Mouse (Mus musculus) heart, postnatal 36 days (tissue): ENCODE results near the gene Stat6. TPM values are rescaled to one million over a fixed set of nuclear protein-coding genes. Genes with fewer than 3 reads are reported as not detected.
A peak's percentile ranks its signal among the peaks of the same experiment; 100 is the strongest.

ENCODE experiments used
- DNase-seq, 2 experiments: peaks; one replicate each; pipeline ENCODE4 v3.0.0; 2021 to 2022
- intact Hi-C: fragments of 180-260 bp; cut with DNase I; formaldehyde crosslinking; loops from one replicate; pipeline ENCODE4 v1.15.1; 2025
- total RNA-seq, 2 experiments: library from RNA; stranded (reverse); gene quantifications; 2 replicates each; pipeline ENCODE4 v1.2.3; 2021

Stat6 gene
- total RNA-seq, 2 experiments from 2014 or later = 42.3 to 46.0 TPM

DNA sequence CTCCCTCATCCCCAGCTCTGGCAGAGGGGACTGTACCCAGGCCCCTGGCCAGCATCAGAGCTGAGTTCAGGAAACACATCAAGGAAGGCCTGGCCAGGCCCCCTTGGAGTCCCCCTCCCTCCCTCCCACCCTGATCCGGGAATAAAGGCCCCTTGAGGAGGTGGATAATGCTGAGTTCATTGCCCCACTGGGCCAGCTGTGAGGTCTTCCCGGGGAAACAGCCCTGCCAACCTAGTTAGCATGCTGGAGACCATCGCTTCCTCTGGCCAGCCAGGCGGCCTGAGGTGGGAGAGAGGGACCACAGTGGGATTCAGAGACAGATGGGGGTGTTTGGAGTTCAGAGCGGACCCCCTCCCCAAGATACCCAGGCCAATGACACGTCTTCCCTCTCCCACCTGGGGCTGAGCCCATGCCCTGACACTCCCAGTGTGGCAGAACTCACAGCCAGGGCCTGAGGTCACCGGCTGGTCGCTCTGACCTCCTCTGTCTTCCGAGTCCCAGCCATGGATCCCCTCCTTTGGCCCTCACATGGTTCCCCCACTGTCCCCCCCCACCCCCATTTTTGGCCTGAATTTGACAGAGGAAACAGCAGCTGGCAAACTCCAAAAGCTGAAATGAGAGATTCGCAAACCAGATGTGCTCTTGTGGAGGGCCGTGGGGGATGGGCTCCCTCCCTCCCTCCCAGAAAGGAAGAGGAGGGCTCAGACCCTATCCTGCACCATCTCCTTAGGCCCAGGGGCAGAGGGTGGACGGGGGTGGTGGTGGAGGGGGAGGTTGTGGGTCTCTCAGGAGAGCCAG lies 28.4 kb upstream of the Stat6 start:
- intact Hi-C loops = no loop called here

GRCm38 (mm10) chr10:127615034-127615374 lies 27.8 kb upstream of the Stat6 start:
- DNase-seq = peak in 1 of 2 experiments; percentile 25
- intact Hi-C loops = no loop called here

More for the DNA sequence above, 28.4 kb upstream of the Stat6 start:
- no peak for DNase-seq

DNA sequence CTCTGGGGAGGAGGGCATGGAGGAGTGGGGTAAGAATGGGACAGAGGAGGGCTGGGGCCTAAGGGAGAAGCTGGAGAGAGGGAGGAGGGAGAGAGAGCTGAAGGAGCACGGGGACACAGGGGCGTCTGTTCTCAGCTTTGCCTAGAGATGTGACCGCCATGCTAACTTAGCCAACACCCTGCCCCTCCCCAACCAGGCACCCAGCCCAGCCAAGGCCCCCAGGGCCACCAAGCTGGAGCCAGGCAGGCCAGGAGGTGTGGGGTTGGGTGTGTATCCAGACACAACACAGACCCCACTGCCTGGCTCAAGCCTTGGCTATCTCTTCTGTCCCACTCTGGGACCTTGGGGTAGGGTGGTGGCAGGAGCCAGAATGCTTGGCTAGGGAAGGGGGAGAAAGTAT lies 27.2 kb upstream of the Stat6 start:
- intact Hi-C loops = no loop called here
- peak in 1 of 2 experiments; percentile 67 for DNase-seq

DNA sequence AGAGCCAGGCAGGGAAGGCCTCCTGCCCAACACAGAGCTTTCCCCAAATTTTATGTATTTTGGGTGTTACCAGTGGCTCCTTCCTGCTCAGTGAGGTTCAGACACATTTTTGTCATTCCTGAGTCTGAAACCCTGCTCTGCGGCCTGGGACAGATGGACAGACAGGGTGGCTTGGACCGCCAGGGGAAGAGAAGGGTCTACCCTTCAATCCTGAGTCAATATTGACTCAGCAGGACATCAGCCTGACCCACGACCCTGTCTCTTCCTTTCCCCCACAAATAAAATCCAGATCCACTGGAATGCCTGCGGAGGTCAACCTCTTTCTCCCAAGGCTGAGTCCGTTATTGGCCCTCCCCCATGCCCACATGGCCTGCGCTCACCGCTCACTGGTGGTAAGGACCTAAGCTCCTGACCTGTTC lies 26.5 kb upstream of the Stat6 start:
- intact Hi-C loops = no loop called here
- DNase-seq = no peak

- DNase-seq = no peak
- intact Hi-C loops = no loop called here
Measured at GRCm38 (mm10) chr10:127617294-127617693, 25.5 kb upstream of the Stat6 start.

- no peak for DNase-seq
- intact Hi-C loops = no loop called here
Measured at GRCm38 (mm10) chr10:127618173-127618572, 24.6 kb upstream of the Stat6 start.

DNA sequence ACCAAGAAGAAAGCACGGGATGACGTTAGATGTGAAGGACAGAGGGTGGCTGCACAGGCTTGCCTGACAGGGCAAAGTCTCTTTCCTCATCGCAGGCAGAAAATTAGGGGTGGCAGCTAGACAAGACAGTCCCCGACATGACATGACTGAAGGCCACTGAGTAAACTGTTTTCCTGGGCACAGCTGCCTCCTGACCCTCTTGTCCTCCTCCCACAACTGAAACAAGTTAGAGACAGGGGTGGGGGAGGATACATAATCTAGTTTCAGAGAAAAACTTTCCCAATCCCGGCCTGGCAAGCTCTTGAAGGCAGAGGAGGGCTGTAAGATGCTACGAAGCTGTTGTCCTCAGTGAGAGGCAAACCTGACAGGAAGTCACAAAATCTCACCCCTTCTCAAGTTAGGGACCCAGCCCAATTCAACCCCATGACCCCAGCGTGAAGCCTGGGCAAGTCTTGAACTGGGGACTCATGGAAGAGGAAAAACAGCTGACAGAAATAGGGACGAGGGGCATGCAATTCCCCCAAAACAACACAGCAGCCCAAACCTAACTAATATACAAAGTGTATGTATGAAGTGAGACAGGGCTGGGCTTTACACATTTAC lies 23.6 kb upstream of the Stat6 start:
- intact Hi-C loops = no loop called here
- no peak for DNase-seq

- intact Hi-C loops = loop anchor here (1.0 kb wide), 1 partner anchor 15 kb away; no protein-coding TSS in a partner anchor
- DNase-seq = no peak
Measured at GRCm38 (mm10) chr10:127619941-127620405, 22.8 kb upstream of the Stat6 start.

DNA sequence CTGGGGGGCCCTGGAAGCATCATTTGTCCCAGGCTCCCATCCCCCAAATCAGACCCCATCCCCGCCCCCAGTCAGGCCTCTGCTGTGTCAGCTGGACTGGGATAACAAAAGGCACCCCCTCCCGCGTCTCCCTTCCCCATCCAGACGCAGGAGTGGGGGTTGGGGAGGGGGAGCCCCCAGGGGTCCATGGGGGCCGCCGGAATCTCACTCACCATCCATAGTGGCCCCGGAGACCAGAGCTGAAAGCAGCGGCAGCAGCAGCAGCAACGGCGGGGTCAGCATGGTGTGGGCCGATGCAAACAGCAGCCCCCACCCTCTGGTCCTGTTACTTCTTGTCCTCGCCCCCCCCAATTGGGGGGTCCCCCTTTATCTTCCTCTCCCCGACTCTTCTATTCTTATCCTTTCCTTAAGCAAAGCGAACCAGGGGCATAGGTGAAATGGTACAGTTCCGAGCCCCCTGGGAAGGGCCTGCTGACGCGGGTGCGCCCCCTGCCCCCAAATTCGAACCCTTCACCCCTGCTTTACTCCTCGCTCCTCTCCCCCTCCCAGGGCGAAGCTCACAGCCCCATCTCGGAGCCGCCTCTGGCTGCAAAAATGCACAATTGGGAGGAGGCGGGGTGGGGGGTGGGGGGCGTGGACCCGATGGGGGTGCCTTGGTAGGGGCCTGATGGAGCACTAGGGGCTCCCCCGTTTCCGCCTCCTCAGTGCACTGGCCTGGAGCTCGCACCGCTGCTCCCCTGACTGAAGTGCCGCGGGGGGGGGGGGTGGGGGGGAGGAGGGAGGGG lies 22.2 kb upstream of the Stat6 start, which contains the start of gene Lrp1:
Lrp1 (minus strand) TSS at position 743 of the 785 bp plus-strand sequence.
- peak in 1 of 2 experiments; percentile 55 for DNase-seq
- intact Hi-C loops = loop anchor here (1.0 kb wide), 1 partner anchor 15 kb away; no protein-coding TSS in a partner anchor

DNA sequence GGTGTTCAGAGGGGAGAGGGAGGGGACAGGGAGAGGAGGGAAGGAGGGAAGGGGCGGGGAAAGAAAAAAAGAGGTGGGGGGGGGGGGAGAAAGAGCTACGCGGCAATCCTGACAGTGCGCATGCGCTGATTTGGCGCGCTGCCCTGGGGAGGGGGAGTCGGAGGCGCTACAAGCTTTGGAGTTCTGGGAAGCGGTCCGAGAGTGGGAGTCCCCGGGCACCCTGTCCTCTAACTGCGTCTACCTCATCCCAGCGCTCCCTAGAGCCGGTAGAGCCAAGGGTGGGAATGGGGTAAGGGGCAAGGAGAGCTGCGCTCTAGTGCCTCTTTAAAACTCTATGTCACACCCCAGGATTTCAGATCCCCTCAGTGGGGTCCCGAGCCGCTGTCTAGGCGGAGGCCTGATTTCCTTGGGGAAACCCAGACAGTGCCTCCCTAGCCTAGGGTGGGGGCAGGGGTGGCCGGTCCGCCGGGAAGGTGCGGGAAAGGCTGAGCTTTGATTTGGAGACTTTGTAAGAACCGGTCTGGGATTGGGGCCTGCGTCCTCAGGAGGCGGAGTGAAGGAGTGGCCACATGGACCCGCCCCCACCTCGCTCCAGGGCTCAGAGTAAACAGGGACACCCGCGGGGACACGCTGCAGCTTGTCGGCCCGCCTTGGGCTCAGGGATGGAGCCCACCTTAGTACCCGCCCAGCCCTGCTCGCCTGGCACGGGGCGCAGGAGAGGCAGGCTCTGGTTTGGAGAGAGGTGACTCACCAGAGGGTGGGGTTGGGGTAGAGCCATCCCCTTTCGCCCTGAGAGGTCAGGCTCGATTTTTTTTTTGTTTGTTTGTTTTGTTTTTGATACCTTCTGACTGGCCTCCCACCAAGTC lies 21.4 kb upstream of the Stat6 start:
- intact Hi-C loops = loop anchor here (2.0 kb wide), 1 partner anchor 53 kb away; no protein-coding TSS in a partner anchor
- peak; percentile 89 to 91 for DNase-seq

DNA sequence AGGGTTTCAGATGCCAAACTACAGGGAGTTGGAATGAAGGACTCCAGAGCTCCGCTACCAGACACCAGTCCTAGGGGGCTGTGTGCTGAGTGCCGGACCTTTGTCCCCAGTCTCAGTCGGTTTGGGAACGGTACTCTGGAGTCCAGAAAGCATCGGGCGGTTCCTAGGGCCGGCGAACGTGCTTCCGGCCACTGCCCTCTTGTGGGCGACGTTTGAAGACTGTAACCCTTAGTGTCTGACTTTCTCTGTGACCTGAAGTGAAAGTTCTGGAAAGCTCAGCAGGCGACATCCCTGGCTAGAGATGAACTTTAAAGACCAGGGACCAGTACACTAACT lies 20.8 kb upstream of the Stat6 start:
- intact Hi-C loops = loop anchor here (2.0 kb wide), 1 partner anchor 53 kb away; no protein-coding TSS in a partner anchor
- peak in 1 of 2 experiments; percentile 78 for DNase-seq

GRCm38 (mm10) chr10:127622661-127623060 lies 20.1 kb upstream of the Stat6 start:
- intact Hi-C loops = loop anchor here (2.0 kb wide), 1 partner anchor 54 kb away; no protein-coding TSS in a partner anchor
- DNase-seq = no peak

DNA sequence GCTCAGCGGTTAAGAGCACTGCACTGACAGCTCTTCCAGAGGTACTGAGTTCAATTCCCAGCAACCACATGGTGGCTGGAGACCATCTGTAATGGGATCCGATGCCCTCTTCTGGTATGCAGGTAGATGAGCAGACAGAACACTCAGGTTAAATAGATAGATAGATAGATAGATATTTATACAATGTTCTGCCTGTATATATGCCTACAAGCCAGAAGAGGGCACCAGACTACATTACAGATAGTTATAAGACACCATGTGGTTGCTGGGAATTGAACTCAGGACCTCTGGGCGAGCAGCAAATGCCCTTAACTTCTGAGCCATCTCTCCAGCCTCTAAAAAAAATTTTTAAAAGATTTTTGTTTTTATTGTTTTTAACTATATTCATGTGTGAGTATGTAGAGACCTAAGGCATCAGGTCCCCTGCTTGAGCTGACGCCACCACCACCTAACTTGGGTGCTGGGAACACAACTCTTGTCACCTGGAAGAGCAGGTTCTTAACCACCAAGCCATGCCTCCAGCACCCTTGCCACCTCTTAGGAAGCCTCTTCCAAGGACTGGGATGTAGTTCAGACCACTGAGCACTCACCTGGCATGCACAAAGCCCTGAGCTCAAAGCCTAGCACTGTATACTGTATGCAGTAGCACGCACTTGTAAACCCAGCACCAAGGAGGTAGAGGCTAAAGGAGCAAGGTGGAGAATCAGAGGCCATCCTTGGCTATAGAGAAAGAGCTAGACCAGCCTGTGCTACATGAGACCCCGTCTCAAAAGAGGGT lies 19.2 kb upstream of the Stat6 start:
- intact Hi-C loops = loop anchor here (2.0 kb wide), 1 partner anchor 55 kb away; no protein-coding TSS in a partner anchor
- DNase-seq = no peak

DNA sequence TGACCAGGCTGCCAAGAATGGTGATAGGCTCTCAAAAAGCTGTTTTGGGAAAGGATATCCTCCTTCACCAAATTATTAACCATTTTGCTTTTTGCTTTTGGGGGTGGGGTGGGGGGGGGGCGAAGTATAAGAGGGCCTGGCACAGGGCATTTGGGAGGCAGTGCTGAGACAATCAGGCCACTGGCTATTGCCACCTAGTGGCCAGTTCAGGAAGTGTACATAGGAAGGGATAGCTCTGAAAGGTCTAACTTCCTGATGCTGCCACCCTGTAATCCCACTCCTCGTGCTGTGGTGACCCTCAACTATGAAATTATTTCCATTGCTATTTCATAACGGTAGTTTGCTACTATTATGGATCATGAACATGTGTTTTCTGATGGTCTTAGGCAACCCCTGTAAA lies 16.4 kb upstream of the Stat6 start:
- intact Hi-C loops = loop anchor here (2.0 kb wide), 1 partner anchor 50 kb away; no protein-coding TSS in a partner anchor
- no peak for DNase-seq

GRCm38 (mm10) chr10:127631261-127632214 lies 11.2 kb upstream of the Stat6 start:
- intact Hi-C loops = no loop called here
- peak; percentile 53 to 58 for DNase-seq

DNA sequence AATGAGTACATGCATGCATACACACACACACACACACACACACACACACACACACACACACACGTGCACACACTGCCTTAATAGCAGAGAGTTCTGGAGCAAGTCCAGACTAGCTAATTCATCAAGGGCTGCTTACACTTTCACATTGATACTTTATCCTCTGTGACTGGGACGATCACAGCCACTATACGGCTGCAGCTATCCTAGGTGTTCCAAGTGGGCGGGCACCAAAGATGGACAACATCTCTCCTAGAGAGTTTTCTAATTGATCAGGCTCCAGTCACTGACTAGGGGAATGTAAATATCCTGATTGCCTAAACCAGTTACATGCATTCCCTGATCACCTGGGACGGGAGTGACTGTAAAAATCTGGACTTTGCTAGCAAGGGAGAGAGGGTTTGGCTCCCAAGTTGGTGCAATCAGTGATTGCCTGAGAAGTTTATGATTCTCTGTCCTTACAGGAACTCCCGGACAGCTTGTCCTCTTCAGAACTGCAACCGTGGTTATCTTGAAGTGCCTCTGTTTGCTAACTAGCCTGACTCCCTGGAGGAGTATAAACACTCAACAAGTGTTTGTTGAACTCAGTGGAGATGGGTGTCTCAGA lies 10.0 kb upstream of the Stat6 start:
- intact Hi-C loops = no loop called here
- DNase-seq = no peak

DNA sequence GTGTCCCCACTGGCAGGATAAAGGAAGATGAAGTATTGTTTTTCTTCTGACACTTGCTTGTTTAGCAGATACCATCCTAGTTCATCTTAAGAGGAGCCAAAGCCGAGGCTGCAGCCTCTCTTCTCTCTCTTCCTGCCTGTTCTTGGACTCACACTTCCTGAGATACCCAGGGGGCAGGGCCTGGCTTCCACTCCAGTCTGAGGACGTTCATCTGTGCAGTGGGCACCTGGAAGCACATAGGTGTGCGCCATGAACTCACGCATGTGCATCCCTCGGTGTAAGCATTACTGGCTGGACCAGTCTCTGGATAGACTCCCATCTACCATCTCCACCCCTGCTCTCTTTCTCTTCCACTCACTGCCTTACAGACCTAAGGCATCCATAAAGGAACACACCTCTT lies 2.4 kb upstream of the Stat6 start:
- intact Hi-C loops = loop anchor here (5.0 kb wide), 1 partner anchor 112 kb away; the partner anchor contains the start of gene Gpr182
- no peak for DNase-seq
